Mouse (Mus musculus): ENCODE results near the gene Gm10272. TPM values are rescaled to one million over a fixed set of nuclear protein-coding genes. Genes with fewer than 3 reads are reported as not detected.

Gm10272 gene
- total and polyA plus RNA-seq, 3 experiments = not detected

DNA sequence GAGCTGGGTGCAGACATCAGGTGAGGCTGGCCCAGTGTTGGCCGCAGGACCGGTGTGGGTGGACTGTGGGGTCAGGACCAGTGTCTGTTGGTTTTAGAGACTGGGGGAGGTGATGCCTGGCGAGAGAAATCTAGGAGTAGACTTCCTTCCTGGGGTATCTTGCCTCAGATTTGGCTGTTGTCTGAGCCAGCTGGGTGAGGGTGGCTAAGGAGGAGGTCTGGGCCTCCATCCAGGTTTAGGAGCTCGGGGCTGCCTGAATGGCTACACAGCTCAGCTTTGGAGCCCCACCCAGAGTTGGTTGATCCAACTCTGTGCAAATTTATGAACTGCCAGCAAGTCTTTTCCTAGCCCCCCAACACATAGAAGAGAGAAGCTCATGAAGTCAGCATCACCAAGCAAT lies 39.0 kb upstream of the Gm10272 start:
- Histone ChIP-seq H3K36me3 (ENCODE audit: control insufficient read depth in 1 of 2, insufficient read depth in 2 of 2, low read length in 2 of 2) (peaks cover 0 to 11% of the 10 kb centered on the region in 2 experiments; a peak in 2 of 4 replicates), H3K79me2 (ENCODE audit: control insufficient read depth, insufficient read depth, low read length, poor library complexity) (no peaks in the 10 kb centered on the region), H3K4me1 (ENCODE audit: control insufficient read depth in 1 of 2, insufficient read depth in 2 of 2, low read length in 2 of 2) (peaks cover 0 to 11% of the 10 kb centered on the region in 2 experiments; a peak in 2 of 4 replicates), H3K27ac (ENCODE audit: control insufficient read depth, low read depth, low read length) (no peak overlapping the region), H3K4me3 (ENCODE audit: control insufficient read depth in 1 of 2, insufficient read depth in 1 of 2, low read depth in 2 of 2, low read length in 2 of 2) (no peak overlapping the region), H3K9me3 (replicated peaks; ENCODE audit: insufficient read depth, low read length) (no peaks in the 10 kb centered on the region), H3K9ac (ENCODE audit: control insufficient read depth, low read depth, low read length, poor library complexity, severe bottlenecking) (no peak overlapping the region), H3K27me3 (ENCODE audit: control insufficient read depth in 1 of 2, insufficient read depth in 2 of 2, low read length in 2 of 2) (no peaks in the 10 kb centered on the region)
- DNase-seq (ENCODE audit: low read depth, low spot score) = no peak
- TF ChIP-seq UBTF (IDR thresholded peaks at IDR 0.05; ENCODE audit: borderline replicate concordance, insufficient read depth, low read depth, low read length) (no peak), POLR2AphosphoS5 (IDR thresholded peaks at IDR 0.05; ENCODE audit: borderline replicate concordance, low read depth, low read length) (no peak), NRF1 (IDR thresholded peaks at IDR 0.05; ENCODE audit: insufficient read depth, low read depth, low read length, poor library complexity, severe bottlenecking) (no peak), CHD1 (IDR thresholded peaks at IDR 0.05; ENCODE audit: low read depth, low read length) (no peak), TAL1 (IDR thresholded peaks at IDR 0.05; ENCODE audit: low read length) (no peak), BHLHE40 (IDR thresholded peaks at IDR 0.05; ENCODE audit: borderline replicate concordance, low read depth, low read length) (no peak), GATA1 (IDR thresholded peaks at IDR 0.05; ENCODE audit: low read depth, low read length) (no peak), USF1 (IDR thresholded peaks at IDR 0.05; ENCODE audit: low read depth, low read length) (no peak), E2F4 (IDR thresholded peaks at IDR 0.05; ENCODE audit: borderline replicate concordance, low read depth, low read length) (no peak), RAD21 (IDR thresholded peaks at IDR 0.05; ENCODE audit: low read depth, low read length) (no peak)

DNA sequence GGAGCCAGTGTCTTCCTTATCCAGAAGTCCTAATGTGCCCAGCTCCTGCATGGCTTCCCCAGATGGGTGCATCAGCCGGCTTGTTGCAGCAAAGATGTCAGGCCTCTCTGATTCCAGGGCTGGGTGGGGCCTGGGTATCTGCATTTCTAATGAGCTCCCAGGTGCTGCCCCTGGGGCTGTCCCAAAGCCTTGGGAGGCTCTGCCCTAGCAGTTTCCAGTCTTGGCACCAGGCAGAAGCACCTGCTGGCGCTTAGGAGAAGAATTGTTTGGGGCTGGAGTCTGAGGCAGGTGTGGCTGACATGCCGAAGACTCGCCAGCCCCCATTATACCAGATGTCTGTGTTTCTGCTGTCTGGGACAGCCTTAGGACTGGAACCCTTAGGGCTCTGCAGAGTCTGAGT lies 35.7 kb upstream of the Gm10272 start:
- Histone ChIP-seq H3K4me1 (ENCODE audit: control insufficient read depth in 1 of 2, insufficient read depth in 2 of 2, low read length in 2 of 2) (peaks cover 0 to 11% of the 10 kb centered on the region in 2 experiments; a peak in 2 of 4 replicates), H3K27ac (ENCODE audit: control insufficient read depth, low read depth, low read length) (no peak overlapping the region)

More for the DNA sequence above, 35.7 kb upstream of the Gm10272 start:
- Histone ChIP-seq H3K79me2 (ENCODE audit: control insufficient read depth, insufficient read depth, low read length, poor library complexity) (no peaks in the 10 kb centered on the region), H3K9me3 (replicated peaks; ENCODE audit: insufficient read depth, low read length) (no peaks in the 10 kb centered on the region), H3K9ac (ENCODE audit: control insufficient read depth, low read depth, low read length, poor library complexity, severe bottlenecking) (no peak overlapping the region), H3K36me3 (ENCODE audit: control insufficient read depth in 1 of 2, insufficient read depth in 2 of 2, low read length in 2 of 2) (peaks cover 0 to 11% of the 10 kb centered on the region in 2 experiments; a peak in 2 of 4 replicates), H3K27me3 (ENCODE audit: control insufficient read depth in 1 of 2, insufficient read depth in 2 of 2, low read length in 2 of 2) (no peaks in the 10 kb centered on the region), H3K4me3 (ENCODE audit: control insufficient read depth in 1 of 2, insufficient read depth in 1 of 2, low read depth in 2 of 2, low read length in 2 of 2) (no peak overlapping the region)
- DNase-seq (ENCODE audit: low read depth, low spot score) = no peak
- TF ChIP-seq UBTF (IDR thresholded peaks at IDR 0.05; ENCODE audit: borderline replicate concordance, insufficient read depth, low read depth, low read length) (no peak), SIN3A (IDR thresholded peaks at IDR 0.05; ENCODE audit: low read length) (no peak), ETS1 (IDR thresholded peaks at IDR 0.05; ENCODE audit: low read depth, low read length) (no peak), KAT2A (conservative IDR thresholded peaks at IDR 0.05; ENCODE audit: low read depth, low read length) (no peak), EP300 (IDR thresholded peaks at IDR 0.05; ENCODE audit: low read depth in 1 of 2, low read length in 2 of 2) (no peak), POLR2A (IDR thresholded peaks at IDR 0.05; ENCODE audit: control insufficient read depth in 1 of 2, insufficient read depth in 1 of 2, low read depth in 1 of 2, low read length in 2 of 2, poor library complexity in 1 of 2) (no peak), ZKSCAN1 (IDR thresholded peaks at IDR 0.05; ENCODE audit: low read depth, low read length) (no peak), TAL1 (IDR thresholded peaks at IDR 0.05; ENCODE audit: low read length) (no peak), GATA1 (IDR thresholded peaks at IDR 0.05; ENCODE audit: low read depth, low read length) (no peak), USF2 (IDR thresholded peaks at IDR 0.05; ENCODE audit: borderline replicate concordance in 1 of 2, insufficient read depth in 1 of 2, low read depth in 1 of 2, low read length in 2 of 2) (no peak), MEF2A (IDR thresholded peaks at IDR 0.05; ENCODE audit: extremely low read depth, insufficient replicate concordance, low read depth, low read length, poor library complexity, severe bottlenecking) (no peak), POLR2AphosphoS2 (IDR thresholded peaks at IDR 0.05; ENCODE audit: low read length) (no peak), USF1 (IDR thresholded peaks at IDR 0.05; ENCODE audit: low read depth, low read length) (no peak), MYB (IDR thresholded peaks at IDR 0.05; ENCODE audit: low read depth, low read length) (no peak), CTCF (IDR thresholded peaks at IDR 0.05 in 2 of 3, conservative IDR thresholded peaks at IDR 0.05 in 1 of 3; ENCODE audit: control insufficient read depth in 1 of 3, insufficient read depth in 1 of 3, low read depth in 2 of 3, low read length in 3 of 3, poor library complexity in 1 of 3, severe bottlenecking in 1 of 3) (no peak), SMC3 (IDR thresholded peaks at IDR 0.05; ENCODE audit: low read depth, low read length) (no peak), MAX (IDR thresholded peaks at IDR 0.05; ENCODE audit: low read length) (no peak), POLR2AphosphoS5 (IDR thresholded peaks at IDR 0.05; ENCODE audit: borderline replicate concordance, low read depth, low read length) (no peak)
